Mouse (Mus musculus): ENCODE results near the gene Adamts6. TPM values are rescaled to one million over a fixed set of nuclear protein-coding genes. Genes with fewer than 3 reads are reported as not detected.
A peak's percentile ranks its signal among the peaks of the same experiment; 100 is the strongest.

Gene Adamts6
- polyA plus RNA-seq, 1 experiment from 2014 or later = 1.9 TPM

DNA sequence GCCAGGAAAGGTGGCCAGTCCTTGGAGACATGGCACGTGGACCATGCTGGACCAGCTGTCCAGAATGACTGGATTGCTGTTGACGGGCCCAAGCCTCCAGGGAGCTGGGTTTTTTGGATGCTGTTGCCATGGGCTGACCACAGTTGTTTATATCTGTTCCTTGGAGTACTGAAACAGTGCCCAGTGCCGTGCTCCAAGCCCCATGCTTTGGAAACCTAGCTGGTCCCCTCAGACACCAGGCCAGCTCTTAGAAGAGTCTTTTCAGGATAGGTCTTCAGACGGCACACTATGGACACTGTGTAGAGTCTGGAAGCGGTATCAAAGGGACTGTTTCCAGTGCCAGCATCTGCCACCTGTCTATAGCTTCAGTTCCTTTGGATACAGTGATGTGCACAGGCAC, 223.1 kb downstream of the Adamts6 start:
- ATAC-seq (ENCODE audit: low FRiP score, low TSS enrichment) = no peak
- H3K4me2 ChIP-seq (replicated peaks; ENCODE audit: low read depth, low read length) = no peak overlapping the region
- no peaks in the 10 kb centered on the region for H3K4me1 ChIP-seq (ENCODE audit: insufficient read depth, low read length)
- no peak overlapping the region for H3K4me3 ChIP-seq (ENCODE audit: low read length)
- WGBS = 81% methylated on average over 5 of the region's 5 CpGs
- H3K9me3 ChIP-seq (ENCODE audit: low read length) = no peaks in the 10 kb centered on the region
- H3K36me3 ChIP-seq (ENCODE audit: insufficient read depth, low read length) = no peaks in the 10 kb centered on the region
- H3K9ac ChIP-seq (replicated peaks; ENCODE audit: low read length) = no peak overlapping the region
- H3K27ac ChIP-seq (ENCODE audit: low read length) = no peak overlapping the region
- H3K27me3 ChIP-seq (ENCODE audit: insufficient read depth, low read length) = no peaks in the 10 kb centered on the region

DNA sequence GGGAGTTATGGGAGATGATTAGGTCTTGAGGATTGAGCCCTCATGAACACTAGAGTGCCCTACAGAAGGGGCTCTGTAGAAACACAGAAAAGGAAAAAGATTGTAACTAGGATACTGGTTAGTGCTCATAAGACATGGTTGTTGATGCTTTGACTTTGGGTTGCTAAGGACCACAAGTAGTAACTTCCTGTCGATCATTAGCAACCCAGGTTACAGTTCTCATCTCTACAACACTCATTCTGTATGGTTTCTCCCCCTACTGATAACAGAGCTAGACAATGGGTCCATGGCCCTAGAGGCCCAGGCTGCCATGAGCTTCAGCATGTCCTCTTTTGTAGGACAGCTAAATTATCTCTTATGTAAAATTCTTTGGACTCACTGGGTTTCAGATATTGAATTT, 227.4 kb downstream of the Adamts6 start:
- Histone ChIP-seq H3K27ac (ENCODE audit: low read length) (no peak overlapping the region), H3K4me3 (ENCODE audit: low read length) (no peak overlapping the region), H3K9ac (replicated peaks; ENCODE audit: low read length) (no peak overlapping the region), H3K4me1 (ENCODE audit: insufficient read depth, low read length) (peaks cover 10% of the 10 kb centered on the region), H3K9me3 (ENCODE audit: low read length) (no peaks in the 10 kb centered on the region), H3K27me3 (ENCODE audit: insufficient read depth, low read length) (no peaks in the 10 kb centered on the region), H3K36me3 (ENCODE audit: insufficient read depth, low read length) (no peaks in the 10 kb centered on the region), H3K4me2 (replicated peaks; ENCODE audit: low read depth, low read length) (no peak overlapping the region)
- 96% methylated on average over 1 of the region's 1 CpGs for WGBS
- no peak for ATAC-seq (ENCODE audit: low FRiP score, low TSS enrichment)

DNA sequence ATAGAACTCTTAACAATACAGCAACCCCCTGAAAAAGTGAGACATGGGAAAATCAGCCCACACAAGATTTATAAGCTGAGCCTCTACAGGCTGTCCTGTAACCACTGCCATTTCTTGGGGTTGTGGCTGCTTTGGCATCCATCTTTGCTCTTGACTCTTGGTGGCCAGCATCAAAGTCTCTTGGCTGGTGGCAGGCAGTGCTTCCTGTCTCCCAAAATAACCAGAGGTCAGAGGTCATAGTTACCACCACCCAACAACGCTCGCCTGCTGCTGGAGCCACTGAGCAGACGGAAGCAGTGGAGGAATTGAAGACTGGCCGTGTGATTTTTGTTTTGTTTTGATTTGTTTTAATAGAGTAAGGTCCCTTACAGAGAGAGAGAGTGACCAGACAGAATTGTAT, 228.5 kb downstream of the Adamts6 start:
- WGBS = 53% methylated on average over 4 of the region's 4 CpGs
- H3K36me3 ChIP-seq (ENCODE audit: insufficient read depth, low read length) = no peaks in the 10 kb centered on the region
- no peak overlapping the region for H3K9ac ChIP-seq (replicated peaks; ENCODE audit: low read length)
- no peak overlapping the region for H3K4me3 ChIP-seq (ENCODE audit: low read length)
- H3K4me1 ChIP-seq (ENCODE audit: insufficient read depth, low read length) = peaks cover 10% of the 10 kb centered on the region
- ATAC-seq (ENCODE audit: low FRiP score, low TSS enrichment) = no peak
- H3K4me2 ChIP-seq (replicated peaks; ENCODE audit: low read depth, low read length) = no peak overlapping the region
- H3K27me3 ChIP-seq (ENCODE audit: insufficient read depth, low read length) = no peaks in the 10 kb centered on the region
- no peak overlapping the region for H3K27ac ChIP-seq (ENCODE audit: low read length)
- peaks cover 5% of the 10 kb centered on the region; the same call in 1 of the 2 replicates for H3K9me3 ChIP-seq (ENCODE audit: low read length)

DNA sequence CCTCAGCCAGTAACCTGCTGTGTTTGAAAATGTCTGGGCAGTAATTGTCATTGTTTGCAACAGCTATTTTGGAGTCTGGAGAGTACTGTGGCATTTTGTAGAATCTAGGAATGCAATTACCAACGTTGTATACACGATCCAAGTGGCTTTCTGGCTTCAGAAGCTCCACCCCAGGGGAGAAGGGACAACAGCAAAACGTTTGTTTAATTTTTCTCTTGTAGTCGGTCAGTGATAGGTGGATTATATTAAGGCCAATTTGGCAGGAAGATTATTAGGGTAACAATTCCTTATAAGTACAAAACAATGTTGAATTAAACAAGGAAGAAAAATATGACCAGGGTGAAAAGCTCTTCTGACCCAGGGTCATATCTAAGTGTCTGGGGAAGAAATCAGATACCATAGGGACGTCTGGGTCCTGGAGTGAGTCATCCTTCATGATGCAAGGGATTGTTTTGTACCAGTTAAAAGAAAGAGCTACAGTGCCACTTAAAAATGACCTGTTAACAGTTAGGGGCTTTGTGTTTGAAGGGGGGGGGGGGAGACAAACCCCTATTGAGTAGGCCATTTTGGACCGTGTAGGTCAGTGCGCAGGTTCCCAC, 229.2 kb downstream of the Adamts6 start:
- H3K27ac ChIP-seq (ENCODE audit: low read length) = no peak overlapping the region
- peaks cover 10% of the 10 kb centered on the region for H3K4me1 ChIP-seq (ENCODE audit: insufficient read depth, low read length)
- WGBS = 33% methylated on average over 7 of the region's 7 CpGs
- H3K9me3 ChIP-seq (ENCODE audit: low read length) = peaks cover 5% of the 10 kb centered on the region; the same call in 1 of the 2 replicates
- H3K27me3 ChIP-seq (ENCODE audit: insufficient read depth, low read length) = no peaks in the 10 kb centered on the region
- H3K9ac ChIP-seq (replicated peaks; ENCODE audit: low read length) = no peak overlapping the region
- H3K36me3 ChIP-seq (ENCODE audit: insufficient read depth, low read length) = no peaks in the 10 kb centered on the region
- H3K4me3 ChIP-seq (ENCODE audit: low read length) = no peak overlapping the region
- H3K4me2 ChIP-seq (replicated peaks; ENCODE audit: low read depth, low read length) = no peak overlapping the region
- no peak for ATAC-seq (ENCODE audit: low FRiP score, low TSS enrichment)

DNA sequence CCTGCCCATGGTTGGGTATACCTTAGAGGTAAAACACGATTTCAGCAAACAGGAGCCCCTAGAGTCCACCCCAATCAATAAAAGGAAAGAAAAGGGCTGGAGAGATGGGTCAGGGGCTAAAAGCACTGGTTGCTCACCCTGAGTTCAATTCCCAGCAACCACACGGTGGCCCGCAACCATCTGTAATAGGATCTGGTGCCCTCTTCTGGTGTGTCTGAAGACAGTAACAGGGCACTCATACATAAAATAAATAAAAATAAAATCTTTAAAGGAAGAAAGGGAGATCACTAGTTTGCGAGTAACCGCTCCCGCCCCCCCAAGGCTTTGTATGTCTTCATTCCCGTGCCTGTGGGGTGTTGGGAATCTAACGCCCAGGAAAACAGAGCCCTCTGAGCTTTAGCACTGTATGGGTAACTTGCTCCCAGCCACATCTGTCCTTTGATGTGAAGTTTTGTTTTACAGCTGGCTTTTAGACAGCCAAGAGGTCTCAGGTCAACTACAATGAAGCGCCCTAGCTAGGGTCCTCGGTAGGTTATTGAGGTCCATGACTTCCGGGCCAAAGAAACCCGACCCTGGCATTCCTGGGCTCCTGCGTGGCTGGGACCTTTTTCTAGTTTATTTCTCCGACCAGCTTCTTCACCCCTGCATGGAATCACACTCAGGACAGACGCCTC, 230.1 kb downstream of the Adamts6 start:
- no peaks in the 10 kb centered on the region for H3K36me3 ChIP-seq (ENCODE audit: insufficient read depth, low read length)
- H3K9me3 ChIP-seq (ENCODE audit: low read length) = peaks cover 5% of the 10 kb centered on the region; the same call in 1 of the 2 replicates
- peak overlapping the region; percentile 67 for H3K9ac ChIP-seq (replicated peaks; ENCODE audit: low read length)
- peaks cover 10% of the 10 kb centered on the region for H3K4me1 ChIP-seq (ENCODE audit: insufficient read depth, low read length)
- WGBS = 36% methylated on average over 15 of the region's 15 CpGs
- H3K4me3 ChIP-seq (ENCODE audit: low read length) = peak overlapping the region; percentile 34
- peak overlapping the region; percentile 61 for H3K4me2 ChIP-seq (replicated peaks; ENCODE audit: low read depth, low read length)
- H3K27me3 ChIP-seq (ENCODE audit: insufficient read depth, low read length) = no peaks in the 10 kb centered on the region
- ATAC-seq (ENCODE audit: low FRiP score, low TSS enrichment) = peak; percentile 52
- peak overlapping the region; percentile 93 for H3K27ac ChIP-seq (ENCODE audit: low read length)

DNA sequence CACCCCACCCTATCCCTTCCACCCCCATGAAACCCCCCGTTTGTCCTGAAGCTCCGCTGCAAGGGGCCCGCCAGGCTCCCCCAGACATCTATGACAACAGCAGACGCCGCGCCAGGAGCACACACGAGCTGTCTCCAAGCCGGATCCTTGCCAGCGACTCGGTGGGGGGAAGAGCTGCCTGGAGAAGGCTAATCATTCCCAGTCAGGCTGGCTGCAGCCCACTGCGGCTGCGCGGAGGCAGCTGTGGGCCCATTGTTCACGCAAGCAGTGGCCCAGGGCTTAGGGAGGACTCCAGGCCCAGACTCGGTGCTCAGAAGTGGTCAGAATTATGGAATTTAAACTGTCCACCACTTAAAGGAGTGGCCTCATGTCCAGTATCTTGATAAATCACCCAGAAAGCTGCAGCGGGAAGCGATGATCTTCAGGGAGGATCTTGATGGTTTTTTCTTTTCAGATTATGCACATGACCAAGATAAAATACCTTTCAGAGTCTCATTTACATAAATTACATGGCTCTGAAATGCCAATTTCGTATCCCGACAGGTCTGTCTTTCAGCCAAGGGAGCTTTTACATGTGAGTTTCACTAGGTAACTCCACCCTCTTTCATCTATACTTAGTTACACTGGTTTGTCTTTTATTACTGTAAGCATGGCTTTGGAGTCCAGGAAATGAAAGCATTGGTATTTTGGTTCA, 230.8 kb downstream of the Adamts6 start:
- WGBS = 8% methylated on average over 19 of the region's 19 CpGs
- Histone ChIP-seq H3K4me1 (ENCODE audit: insufficient read depth, low read length) (peaks cover 10% of the 10 kb centered on the region), H3K9ac (replicated peaks; ENCODE audit: low read length) (peak overlapping the region; percentile 67), H3K27me3 (ENCODE audit: insufficient read depth, low read length) (no peaks in the 10 kb centered on the region), H3K27ac (ENCODE audit: low read length) (peak overlapping the region; percentile 93), H3K36me3 (ENCODE audit: insufficient read depth, low read length) (no peaks in the 10 kb centered on the region), H3K4me3 (ENCODE audit: low read length) (peak overlapping the region; percentile 34), H3K9me3 (ENCODE audit: low read length) (peaks cover 5% of the 10 kb centered on the region; the same call in 1 of the 2 replicates), H3K4me2 (replicated peaks; ENCODE audit: low read depth, low read length) (peak overlapping the region; percentile 61)
- peak; percentile 96 for ATAC-seq (ENCODE audit: low FRiP score, low TSS enrichment)

DNA sequence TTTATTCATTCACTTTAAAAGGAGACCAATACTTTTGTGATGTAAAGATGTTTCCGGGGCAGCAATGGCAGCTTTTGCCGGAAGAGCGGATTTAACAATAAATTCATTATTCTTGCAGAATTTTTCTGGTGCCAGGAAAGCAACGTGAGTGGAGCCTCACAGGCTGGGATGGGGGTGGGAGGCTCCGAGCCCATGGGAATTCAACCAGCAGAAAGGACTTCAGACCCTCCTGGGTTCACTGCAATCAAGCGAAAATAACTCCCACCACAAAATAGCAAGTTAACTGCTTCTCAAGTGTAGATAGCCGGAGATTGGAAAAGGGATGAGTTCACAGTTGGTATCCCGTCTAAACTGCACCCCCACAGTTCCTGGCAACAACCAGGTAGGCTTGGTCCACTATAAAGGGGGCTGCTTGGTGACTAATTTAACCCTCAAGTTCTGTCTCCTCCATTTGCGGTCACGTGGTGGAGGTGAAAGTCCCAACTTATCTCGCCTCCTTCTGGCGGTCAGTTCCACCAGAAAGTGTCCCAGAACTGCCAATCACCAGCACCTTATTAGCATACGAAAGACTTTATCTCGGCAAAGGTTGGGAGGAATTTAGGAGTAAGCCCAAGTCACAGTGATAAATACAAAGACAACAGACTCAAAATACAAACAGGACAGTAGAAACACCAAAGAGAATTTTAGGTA, 231.5 kb downstream of the Adamts6 start:
- peak; percentile 57 for ATAC-seq (ENCODE audit: low FRiP score, low TSS enrichment)
- H3K36me3 ChIP-seq (ENCODE audit: insufficient read depth, low read length) = no peaks in the 10 kb centered on the region
- H3K9ac ChIP-seq (replicated peaks; ENCODE audit: low read length) = peak overlapping the region; percentile 67; the same call in 1 of the 2 replicates
- no peak overlapping the region for H3K4me3 ChIP-seq (ENCODE audit: low read length)
- H3K4me1 ChIP-seq (ENCODE audit: insufficient read depth, low read length) = peaks cover 10% of the 10 kb centered on the region
- peak overlapping the region; percentile 61 for H3K4me2 ChIP-seq (replicated peaks; ENCODE audit: low read depth, low read length)
- H3K27me3 ChIP-seq (ENCODE audit: insufficient read depth, low read length) = no peaks in the 10 kb centered on the region
- peaks cover 5% of the 10 kb centered on the region; the same call in 1 of the 2 replicates for H3K9me3 ChIP-seq (ENCODE audit: low read length)
- peak overlapping the region; percentile 93 for H3K27ac ChIP-seq (ENCODE audit: low read length)
- 59% methylated on average over 14 of the region's 14 CpGs for WGBS

DNA sequence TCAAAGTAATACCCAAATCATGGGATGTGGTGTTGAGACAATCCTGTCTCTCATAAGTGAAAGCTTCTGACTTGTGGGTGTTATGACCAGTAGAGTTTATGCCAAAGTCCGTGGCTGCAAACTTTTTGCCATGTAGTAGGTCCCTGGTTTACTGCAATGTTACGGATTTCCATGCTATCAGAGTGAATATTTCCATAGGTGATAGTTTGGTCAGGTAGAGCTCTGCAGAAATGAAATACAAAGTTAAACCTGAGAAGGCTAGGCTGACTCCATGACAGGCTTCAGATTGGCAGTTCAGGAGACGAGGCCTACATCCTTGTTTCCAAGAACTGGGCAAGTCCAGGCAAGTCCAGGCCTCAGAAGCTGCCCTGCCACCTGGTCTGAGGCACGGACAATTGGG, 232.3 kb downstream of the Adamts6 start:
- Histone ChIP-seq H3K36me3 (ENCODE audit: insufficient read depth, low read length) (no peaks in the 10 kb centered on the region), H3K27me3 (ENCODE audit: insufficient read depth, low read length) (no peaks in the 10 kb centered on the region), H3K4me1 (ENCODE audit: insufficient read depth, low read length) (peaks cover 10% of the 10 kb centered on the region), H3K27ac (ENCODE audit: low read length) (no peak overlapping the region), H3K9ac (replicated peaks; ENCODE audit: low read length) (no peak overlapping the region), H3K4me3 (ENCODE audit: low read length) (no peak overlapping the region), H3K4me2 (replicated peaks; ENCODE audit: low read depth, low read length) (no peak overlapping the region), H3K9me3 (ENCODE audit: low read length) (peaks cover 5% of the 10 kb centered on the region; the same call in 1 of the 2 replicates)
- ATAC-seq (ENCODE audit: low FRiP score, low TSS enrichment) = no peak
- 88% methylated on average over 4 of the region's 4 CpGs for WGBS

DNA sequence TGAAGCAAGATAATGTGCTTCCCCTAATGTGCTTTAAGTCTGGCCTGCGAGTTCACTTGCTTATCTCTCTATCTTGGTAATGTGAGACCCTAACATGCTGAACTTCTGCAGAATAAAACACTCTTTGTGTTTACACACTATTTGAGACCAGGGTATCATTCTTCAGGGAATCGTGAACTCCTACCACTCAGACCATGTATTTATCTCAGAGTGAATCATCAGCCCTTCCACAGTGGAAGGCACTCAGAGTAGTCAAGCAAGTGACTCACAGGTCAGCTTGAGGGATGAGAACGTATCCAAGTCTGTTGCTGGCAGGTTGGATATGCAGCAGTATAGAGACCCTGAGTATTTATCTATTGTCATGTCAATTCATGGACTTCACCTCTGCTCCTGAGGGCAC, 232.8 kb downstream of the Adamts6 start:
- Histone ChIP-seq H3K36me3 (ENCODE audit: insufficient read depth, low read length) (no peaks in the 10 kb centered on the region), H3K4me2 (replicated peaks; ENCODE audit: low read depth, low read length) (no peak overlapping the region), H3K9me3 (ENCODE audit: low read length) (peaks cover 5% of the 10 kb centered on the region; the same call in 1 of the 2 replicates), H3K9ac (replicated peaks; ENCODE audit: low read length) (no peak overlapping the region), H3K4me3 (ENCODE audit: low read length) (no peak overlapping the region), H3K4me1 (ENCODE audit: insufficient read depth, low read length) (peaks cover 10% of the 10 kb centered on the region), H3K27me3 (ENCODE audit: insufficient read depth, low read length) (no peaks in the 10 kb centered on the region), H3K27ac (ENCODE audit: low read length) (no peak overlapping the region)
- WGBS = 40% methylated on average over 3 of the region's 3 CpGs
- no peak for ATAC-seq (ENCODE audit: low FRiP score, low TSS enrichment)
